Mouse (Mus musculus) ES-Bruce4 (cell line): Measurements from ENCODE around the gene Nps.

ENCODE experiments used
- CTCF ChIP-seq: IDR thresholded peaks from one replicate; pipeline ENCODE4 v1.8.1; 2011; ENCODE audit warnings: low read depth, low read length
- POLR2A ChIP-seq: IDR thresholded peaks from one replicate; pipeline ENCODE4 v1.8.1; 2011; ENCODE audit warnings: low read length; ENCODE audit not compliant: insufficient read depth

GRCm38 (mm10) chr7:135254423-135254822 lies 4.1 kb upstream of the Nps start:
- TF ChIP-seq POLR2A = no peak
- TF ChIP-seq CTCF = no peak
